Comparison of ENCODE assay signal across 8 mouse cellular contexts in genomic region chr13:92751726-92752565, GRCm38 (mm10). TPM values are rescaled to one million over a fixed set of nuclear protein-coding genes. Genes with fewer than 3 reads are reported as not detected.
DNase-seq lines count a peak whose midpoint lies in the region; ATAC-seq and TF ChIP-seq lines count a peak whose summit lies in the region.

No protein-coding gene starts in this region.

- H3K4me3 ChIP-seq in embryonic facial prominence, embryonic 10.5 days, result no peak overlapping the region
- no peak overlapping the region for H3K4me3 ChIP-seq in limb, embryonic 13.5 days
- H3K4me3 ChIP-seq in testis, adult 2 months (ENCODE audit: control insufficient read depth, low read depth, low read length), result no peak overlapping the region

- H3K9me3 ChIP-seq in embryonic facial prominence, embryonic 10.5 days, result no peaks in the 10 kb centered on the region
- H3K9me3 ChIP-seq in limb, embryonic 13.5 days, result no peaks in the 10 kb centered on the region

- peak; percentile 92 for DNase-seq in 3T3-L1 (ENCODE audit: low read depth, low spot score)
- DNase-seq in adrenal gland, adult 8-10 months, result peak; percentile 83
- DNase-seq in embryonic facial prominence, embryonic 10.5 days (ENCODE audit: low spot score), result peak; percentile 86
- peak; percentile 78 for DNase-seq in kidney, adult 9 months
- DNase-seq in naive thymus-derived CD4-positive, alpha-beta T cell, adult 2 months (ENCODE audit: low read depth), result peak; percentile 17

- no peak overlapping the region for H3K9ac ChIP-seq in limb, embryonic 13.5 days

- H3K27ac ChIP-seq in embryonic facial prominence, embryonic 10.5 days (replicated peaks), result no peak overlapping the region
- H3K27ac ChIP-seq in limb, embryonic 13.5 days, result no peak overlapping the region
- H3K27ac ChIP-seq in testis, adult 2 months (ENCODE audit: control insufficient read depth, insufficient read depth, low read depth, low read length), result no peak overlapping the region

- no peak for TF ChIP-seq POLR2A in testis, adult 2 months (IDR thresholded peaks at IDR 0.05; ENCODE audit: control insufficient read depth, low read depth, low read length)

- WGBS in embryonic facial prominence, embryonic 10.5 days, result 71% methylated on average over 21 of the region's 21 CpGs
- 45% methylated on average over 21 of the region's 21 CpGs for WGBS in limb, embryonic 13.5 days

- H3K27me3 ChIP-seq in embryonic facial prominence, embryonic 10.5 days (replicated peaks; ENCODE audit: low read depth, poor library complexity, severe bottlenecking), result no peaks in the 10 kb centered on the region
- H3K27me3 ChIP-seq in limb, embryonic 13.5 days, result peaks cover 3% of the 10 kb centered on the region
- no peaks in the 10 kb centered on the region for H3K27me3 ChIP-seq in testis, adult 2 months (ENCODE audit: control insufficient read depth, insufficient read depth, low read length)

- peak; percentile 74 for ATAC-seq in granulocyte monocyte progenitor cell, adult 5-6 weeks (replicated peaks; ENCODE audit: poor library complexity, severe bottlenecking)
- peak; percentile 75 for ATAC-seq in limb, embryonic 13.5 days (ENCODE audit: low FRiP score, low read depth)

- H3K4me2 ChIP-seq in limb, embryonic 13.5 days (replicated peaks), result peak overlapping the region; percentile 48; the same call in 1 of the 2 replicates

- no peaks in the 10 kb centered on the region for H3K36me3 ChIP-seq in embryonic facial prominence, embryonic 10.5 days (replicated peaks)
- H3K36me3 ChIP-seq in limb, embryonic 13.5 days, result no peaks in the 10 kb centered on the region
- H3K36me3 ChIP-seq in testis, adult 2 months (ENCODE audit: control insufficient read depth, insufficient read depth, low read length), result no peaks in the 10 kb centered on the region

- peaks cover 8% of the 10 kb centered on the region for H3K4me1 ChIP-seq in embryonic facial prominence, embryonic 10.5 days
- 0 out of 2 replicates have a peak, but pooled peaks cover 13% of the 10 kb centered on the region for H3K4me1 ChIP-seq in limb, embryonic 13.5 days
- H3K4me1 ChIP-seq in testis, adult 2 months (ENCODE audit: control insufficient read depth, insufficient read depth, low read length), result no peaks in the 10 kb centered on the region

- TF ChIP-seq CTCF in testis, adult 2 months (IDR thresholded peaks at IDR 0.05; ENCODE audit: control insufficient read depth, insufficient read depth, insufficient replicate concordance, low read depth, low read length), result peak; percentile 85

RNA-seq across cellular contexts. Expression of gene Thbs4, which starts 42.7 kb away (rescaled TPM):
- 1 to 10 TPM; 2.5 to 4.6 (median 3.3) TPM for total RNA-seq in adrenal gland, adult 8-10 months (2022)
- polyA plus RNA-seq in embryonic facial prominence, embryonic 10.5 days (2016; fragmentation: Nextera tagmentation; extraction: Ambion mirVana), result 1.1 and 1.8 TPM in 2 replicates
- not detected in 2 replicates for total RNA-seq in granulocyte monocyte progenitor cell, adult 5-6 weeks (2014; fragmentation: Nextera tagmentation)
- total RNA-seq in granulocyte monocyte progenitor cell, adult 5-6 weeks (2017), result not detected in 2 replicates
- polyA plus RNA-seq in limb, embryonic 13.5 days (2015; fragmentation: Nextera tagmentation; extraction: Ambion mirVana), result 22.9 and 33.4 TPM in 2 replicates
- 0.11 and 0.14 TPM in 2 replicates for polyA plus RNA-seq in testis, adult 2 months (2012; rRNA removed)

Comparison
In these comparisons a context has a peak if more than half of its experiments do, and no peak if none do; other contexts are left out.
1. DNase-seq: peak in every context shown above with its lines; median percentile 92 in 3T3-L1; 86 in embryonic facial prominence, embryonic 10.5 days; 83 in adrenal gland, adult 8-10 months; 78 in kidney, adult 9 months; 17 in naive thymus-derived CD4-positive, alpha-beta T cell, adult 2 months.